Mouse (Mus musculus) ovary, postnatal 10 days (tissue): ENCODE results near the gene Ttc19.
A peak's percentile ranks its signal among the peaks of the same experiment; 100 is the strongest.

ENCODE experiments used
- DNase-seq: peaks from one replicate; pipeline ENCODE4 v3.0.0; 2022; ENCODE audit warnings: low spot score

Ttc19 gene

DNA sequence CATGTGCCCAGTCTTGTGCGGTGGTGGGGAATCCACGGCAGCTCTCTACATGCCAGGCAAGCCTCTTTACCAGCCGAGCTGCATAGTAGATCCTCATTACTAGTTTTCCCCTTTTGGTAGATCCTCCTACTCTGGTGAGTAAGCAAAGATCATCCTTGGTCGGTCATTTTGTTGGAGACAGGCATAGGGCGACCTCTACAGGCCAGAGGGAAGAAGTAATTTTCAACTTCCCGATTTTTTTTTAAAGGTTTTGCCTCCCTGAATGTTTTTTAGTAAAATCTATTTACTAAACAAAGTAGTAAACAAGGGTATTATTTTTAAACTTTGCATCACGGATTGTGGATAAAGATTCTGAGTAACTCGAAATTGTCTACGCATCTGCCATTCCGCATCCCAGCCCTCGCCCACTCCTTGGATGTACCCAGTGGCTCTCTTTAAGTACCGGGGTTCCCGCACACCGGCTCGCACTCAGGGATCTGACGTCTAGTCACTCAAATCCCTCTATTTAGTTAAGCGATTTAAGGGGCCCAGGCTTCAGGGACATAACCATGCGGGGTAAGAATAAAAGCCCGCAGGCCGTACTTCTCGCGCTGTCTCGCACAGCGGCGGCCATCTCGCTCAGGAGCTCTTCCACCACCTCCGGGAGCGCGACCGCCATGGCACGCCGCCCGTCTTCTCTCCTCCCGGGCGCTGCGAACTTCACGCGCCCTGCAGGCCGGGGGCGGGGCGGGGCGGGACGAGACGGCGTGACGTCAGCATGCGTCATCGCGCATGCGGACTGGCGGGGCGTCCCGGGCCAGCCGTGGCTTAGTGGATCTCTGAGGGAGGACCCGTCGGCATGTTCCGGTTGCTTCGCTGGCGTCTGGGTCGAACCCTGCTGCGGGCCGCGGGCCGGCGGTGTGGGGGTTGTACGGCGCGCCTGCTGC lies at the start of gene Ttc19, which contains the start of gene Zswim7:
Ttc19 (plus strand) TSS at position 799 of the 926 bp plus-strand sequence.
Zswim7 (minus strand) TSS at position 701 of the 926 bp plus-strand sequence.
- peak; percentile 91 for DNase-seq

DNA sequence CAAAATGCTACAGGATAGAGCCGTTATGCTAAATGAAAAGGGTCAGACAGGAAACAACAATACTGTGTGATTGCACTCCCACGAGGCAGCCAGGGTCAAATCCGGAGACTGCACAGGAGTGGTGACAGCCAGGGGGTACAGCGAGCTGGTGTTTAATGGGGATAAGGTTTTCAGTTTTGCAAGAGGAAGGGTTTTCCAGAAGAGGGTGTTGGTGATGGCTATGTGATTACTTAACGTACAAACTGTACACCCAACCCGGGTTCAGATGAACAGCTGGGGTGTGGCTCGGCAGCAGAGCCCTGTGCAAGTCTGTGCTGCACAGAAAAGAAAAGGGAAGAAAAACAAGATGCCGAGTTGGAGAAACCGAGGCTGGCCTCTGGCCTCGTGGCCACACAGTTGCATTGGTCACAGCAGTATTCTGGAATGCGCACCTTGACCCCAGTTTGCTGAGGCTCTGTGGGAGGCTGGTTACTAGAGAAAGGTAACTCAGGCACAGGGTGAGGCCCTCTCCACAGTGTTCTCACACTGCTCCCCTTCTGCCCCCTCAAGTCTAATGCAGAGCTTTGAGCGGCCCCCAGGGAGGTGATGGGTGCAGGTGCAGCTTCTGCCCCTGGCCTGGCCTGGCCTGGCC lies 40.5 kb upstream of the Ttc19 start:
- no peak for DNase-seq

GRCm38 (mm10) chr11:62243871-62244270 lies 37.4 kb upstream of the Ttc19 start:
- no peak for DNase-seq

DNA sequence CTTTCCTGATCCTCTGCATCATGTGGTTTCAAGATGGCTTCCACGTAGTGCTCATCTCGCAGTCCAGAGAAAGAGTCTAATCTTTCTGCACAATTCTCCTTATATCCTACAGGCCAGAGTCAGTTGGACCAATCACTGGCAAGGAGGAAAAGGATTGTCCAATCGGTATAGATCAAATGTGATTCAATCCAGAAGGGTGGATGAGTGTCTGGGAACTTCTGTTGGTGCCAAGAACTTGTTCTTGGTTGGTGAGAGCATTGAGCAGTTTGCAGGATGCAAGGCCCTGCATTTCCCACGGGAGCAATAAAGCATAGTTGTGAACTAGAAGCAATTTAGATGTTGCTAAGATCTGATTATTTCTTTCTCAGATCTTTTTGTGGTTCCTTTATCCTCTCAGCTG lies 36.8 kb upstream of the Ttc19 start:
- DNase-seq = no peak

DNA sequence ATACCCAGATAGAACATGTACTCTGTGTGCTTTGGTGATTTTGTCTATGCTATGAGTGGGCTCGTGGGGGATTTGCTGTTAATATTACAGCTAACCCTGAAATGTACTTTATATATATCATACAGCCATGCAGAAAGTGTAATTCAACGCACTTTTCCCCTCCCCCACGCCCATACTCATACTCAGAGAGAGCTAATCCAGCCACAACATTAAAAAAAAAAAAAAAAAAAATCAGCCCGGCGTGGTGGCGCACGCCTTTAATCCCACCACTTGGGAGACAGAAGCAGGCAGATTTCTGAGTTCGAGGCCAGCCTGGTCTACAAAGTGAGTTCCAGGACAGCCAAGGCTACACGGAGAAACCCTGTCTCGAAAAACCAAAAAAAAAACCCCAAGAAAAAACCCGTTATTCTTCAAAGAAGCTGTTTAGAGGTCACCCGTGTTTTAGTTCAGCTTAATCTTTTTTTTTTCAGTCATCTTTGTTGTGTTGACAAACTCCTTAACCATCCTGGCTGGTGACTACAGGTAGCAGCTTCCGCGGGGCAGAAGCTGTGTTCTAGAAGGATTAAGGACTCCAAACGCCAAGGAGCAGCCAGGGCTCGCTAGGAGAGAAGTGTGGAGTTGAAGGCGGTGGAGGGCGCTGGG lies 33.4 kb upstream of the Ttc19 start:
- no peak for DNase-seq

DNA sequence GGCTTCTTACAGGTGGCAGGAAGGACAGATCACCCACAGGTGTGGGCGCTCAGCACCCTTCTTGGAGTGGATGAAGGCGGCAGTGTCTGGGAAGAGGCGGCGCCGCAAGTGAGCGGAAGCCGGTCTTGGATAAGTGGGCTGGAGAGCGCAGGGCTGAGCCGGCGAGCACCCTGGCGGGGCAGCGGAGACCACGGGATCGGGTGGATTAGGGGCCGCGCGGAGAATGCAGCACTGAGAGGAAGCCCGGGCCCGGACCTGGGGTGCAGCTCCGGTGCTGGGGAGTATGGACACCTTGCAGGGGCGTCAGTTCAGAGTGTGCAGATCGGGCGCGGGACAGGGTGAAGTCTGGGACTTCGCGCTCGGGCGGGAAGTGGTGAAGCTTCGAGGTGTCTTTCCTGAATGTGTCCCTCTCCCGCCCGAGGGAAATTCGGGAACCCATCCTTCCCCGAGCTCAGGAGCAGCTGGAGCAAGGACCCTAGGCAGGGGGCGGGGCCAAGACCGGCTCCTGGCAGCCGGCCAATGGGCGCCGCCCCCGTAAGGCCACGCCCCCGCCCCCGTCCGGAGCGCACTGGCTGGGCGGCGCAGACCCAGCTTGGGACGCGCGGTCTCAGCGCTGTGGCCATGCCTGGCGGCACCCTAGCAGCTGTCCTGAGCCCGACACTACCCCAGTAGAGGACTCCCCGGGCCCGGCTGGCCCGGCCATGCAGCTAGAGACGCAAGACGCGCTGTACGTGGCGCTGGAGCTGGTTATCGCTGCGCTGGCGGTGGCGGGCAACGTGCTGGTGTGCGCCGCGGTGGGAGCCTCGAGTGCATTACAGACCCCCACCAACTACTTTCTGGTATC lies 32.6 kb upstream of the Ttc19 start, which contains the start of gene Adora2b:
Adora2b (plus strand) TSS at position 584 of the 844 bp plus-strand sequence.
- peak; percentile 45 for DNase-seq

GRCm38 (mm10) chr11:62249266-62250037 lies 31.8 kb upstream of the Ttc19 start:
- DNase-seq = peak; percentile 27

- no peak for DNase-seq
Measured at GRCm38 (mm10) chr11:62251047-62251446, 30.2 kb upstream of the Ttc19 start.

- no peak for DNase-seq
Measured at GRCm38 (mm10) chr11:62253380-62253779, 27.9 kb upstream of the Ttc19 start.

DNA sequence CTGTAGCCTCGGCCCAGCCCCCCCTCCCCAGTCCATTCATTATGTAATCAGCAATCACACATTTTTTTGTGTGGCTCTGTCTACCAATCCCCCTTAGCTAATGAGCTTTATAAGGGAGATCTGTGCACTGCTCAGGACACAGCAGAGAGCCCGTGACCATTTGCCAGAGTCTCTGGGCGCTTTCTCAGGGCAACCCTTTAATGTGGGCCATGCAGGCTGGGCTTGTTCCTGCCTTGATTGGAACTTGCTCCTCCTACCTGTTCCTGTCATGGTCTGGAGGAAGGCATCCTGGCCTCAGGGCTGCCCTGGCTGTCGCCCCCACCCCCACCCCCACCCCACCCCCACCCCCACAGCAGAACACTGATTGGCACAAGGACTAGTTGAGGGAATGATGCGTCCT lies 22.1 kb upstream of the Ttc19 start:
- DNase-seq = no peak

GRCm38 (mm10) chr11:62263599-62263998 lies 17.7 kb upstream of the Ttc19 start:
- no peak for DNase-seq

DNA sequence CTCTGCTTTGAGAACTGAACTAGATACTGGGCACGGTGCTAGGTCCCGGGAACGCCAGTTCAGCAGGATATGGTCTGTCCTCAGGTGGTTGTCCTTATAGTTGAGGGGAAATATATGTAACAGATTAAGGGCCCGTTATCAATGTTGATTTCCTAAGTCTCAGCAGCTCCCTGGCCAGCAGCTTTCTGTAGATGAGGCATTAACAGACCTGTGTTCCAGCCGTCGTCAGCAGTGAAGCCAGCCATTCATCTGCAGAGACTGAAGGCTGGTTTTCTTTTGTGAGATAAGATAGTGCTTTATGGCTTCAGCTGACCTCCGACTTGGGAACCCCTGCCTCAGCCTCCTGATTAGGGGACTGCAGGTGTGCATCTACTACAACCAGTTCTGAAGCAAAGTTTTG lies 17.3 kb upstream of the Ttc19 start:
- no peak for DNase-seq

DNA sequence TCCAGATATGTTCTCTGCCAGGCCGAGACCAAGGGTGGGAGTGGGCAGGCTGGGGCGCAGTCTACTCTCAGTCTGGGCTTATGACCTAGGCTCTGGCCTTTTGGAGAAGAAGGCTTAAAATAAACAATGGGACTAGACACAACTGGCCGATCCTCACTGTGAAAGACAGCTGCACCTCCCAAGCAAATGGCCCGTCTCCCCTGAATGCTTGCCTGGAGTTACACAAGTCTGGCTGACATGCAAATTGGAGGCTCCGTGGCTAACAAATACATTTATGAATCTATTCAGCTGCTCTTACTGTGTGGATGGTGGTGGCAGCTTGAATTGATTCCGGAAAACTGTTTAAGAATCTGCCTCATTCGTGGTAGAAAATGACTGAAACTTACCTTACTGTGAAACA lies 15.6 kb upstream of the Ttc19 start:
- no peak for DNase-seq

DNA sequence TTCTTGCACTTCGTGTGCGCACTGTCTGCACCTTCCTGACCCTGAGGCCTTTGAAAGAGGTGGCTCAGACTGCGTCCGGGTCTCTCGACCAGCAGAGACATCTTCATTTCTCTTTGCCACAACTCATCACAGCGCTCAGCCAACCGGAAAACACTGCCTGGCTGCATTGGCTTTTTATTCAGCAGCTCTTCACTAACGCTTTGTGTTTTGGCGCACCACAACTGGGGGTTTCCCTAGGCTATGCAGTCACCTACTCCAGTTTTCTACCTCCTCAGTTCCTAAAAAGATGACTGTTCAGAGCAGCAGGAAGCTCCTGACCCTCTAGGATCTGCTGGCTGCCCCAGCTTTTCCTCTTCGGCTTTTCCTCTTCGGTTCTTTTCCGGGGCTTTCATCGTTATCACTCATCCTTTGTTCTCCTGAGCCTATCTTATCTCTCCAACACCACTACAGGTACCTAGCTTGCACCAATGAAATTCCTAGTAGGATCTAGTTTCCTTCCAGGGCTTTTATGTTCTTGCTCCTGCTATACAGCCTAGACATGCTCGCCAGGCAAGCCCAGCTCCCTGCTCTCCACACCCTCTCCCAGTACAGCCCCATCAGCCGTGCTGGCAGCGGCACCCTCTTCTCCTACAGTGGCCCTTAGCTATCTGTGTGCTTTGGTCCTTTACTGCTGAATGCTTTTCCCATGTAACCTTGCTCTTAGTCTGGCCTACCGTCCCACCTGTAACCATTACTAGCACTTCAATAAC lies 14.6 kb upstream of the Ttc19 start:
- DNase-seq = no peak

- DNase-seq = no peak
Measured at GRCm38 (mm10) chr11:62268381-62268780, 12.9 kb upstream of the Ttc19 start.

- no peak for DNase-seq
Measured at GRCm38 (mm10) chr11:62269097-62269496, 12.2 kb upstream of the Ttc19 start.

DNA sequence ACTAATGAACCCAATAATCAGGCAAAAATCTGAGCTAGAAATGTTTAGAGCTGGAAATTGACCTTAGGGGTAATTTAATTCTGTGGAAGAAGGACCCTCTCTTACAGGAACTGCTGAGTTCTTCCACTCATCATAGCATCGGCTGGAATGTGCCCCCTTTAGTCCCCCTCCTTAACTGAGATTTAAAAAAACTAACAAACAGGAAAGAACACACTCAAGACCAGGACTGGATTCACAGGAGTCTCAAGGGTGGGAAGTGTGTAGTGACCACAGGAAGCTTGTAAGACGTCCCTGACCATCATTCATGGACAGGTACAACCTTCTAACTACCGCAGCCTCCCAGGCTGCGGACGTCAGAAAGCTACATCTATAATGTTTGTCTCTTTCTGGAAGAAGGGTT lies 10.4 kb upstream of the Ttc19 start:
- no peak for DNase-seq

- no peak for DNase-seq
Measured at GRCm38 (mm10) chr11:62277086-62277485, 4.2 kb upstream of the Ttc19 start.

- peak; percentile 45 for DNase-seq
Measured at GRCm38 (mm10) chr11:62278027-62278426, 3.2 kb upstream of the Ttc19 start.

- DNase-seq = no peak
Measured at GRCm38 (mm10) chr11:62281601-62281997, 326 bp downstream of the Ttc19 start.
